Mouse (Mus musculus) liver, adult 2 months (tissue): ENCODE measurements around the gene Gtf2f2. TPM values are rescaled to one million over a fixed set of nuclear protein-coding genes. Genes with fewer than 3 reads are reported as not detected.
"Not testable (repeated sequence)": the region's sequence is repeated elsewhere in the genome, so short reads cannot be mapped to it uniquely, and the experiment has no call there.

Experiments used
- DNase-seq: peaks from one replicate; pipeline ENCODE4 v3.0.0-alpha.2; 2011; ENCODE audit warnings: low read depth, low spot score; ENCODE audit errors: extremely low read depth
- H3K27ac ChIP-seq: fragments of 200-500 bp; replicated peaks from 2 replicates; pipeline ENCODE4 v1.5.1; 2012; ENCODE audit warnings: low read depth, mild to moderate bottlenecking, control low read depth, inconsistent platforms, low read length; ENCODE audit not compliant: insufficient read depth
- H3K27me3 ChIP-seq: fragments of 200-500 bp; 2 replicates; pipeline ENCODE4 v1.6.1; 2012; ENCODE audit warnings: mild to moderate bottlenecking, moderate library complexity, low read length, inconsistent platforms; ENCODE audit not compliant: control insufficient read depth, insufficient read depth
- H3K36me3 ChIP-seq: fragments of 200-500 bp; 2 replicates; pipeline ENCODE4 v1.6.1; 2012; ENCODE audit warnings: low read length, inconsistent platforms; ENCODE audit not compliant: control insufficient read depth, insufficient read depth
- H3K4me1 ChIP-seq: fragments of 200-500 bp; 2 replicates; pipeline ENCODE4 v1.6.1; 2011; ENCODE audit warnings: low read length; ENCODE audit not compliant: control insufficient read depth, insufficient read depth
- H3K4me3 ChIP-seq: fragments of 200-500 bp; 2 replicates; pipeline ENCODE4 v1.5.1; 2011; ENCODE audit warnings: low read depth, mild to moderate bottlenecking, control low read depth, low read length, moderate library complexity; ENCODE audit not compliant: insufficient read depth
- H3K79me2 ChIP-seq: fragments of 200-500 bp; 2 replicates; pipeline ENCODE4 v1.6.1; 2012; ENCODE audit warnings: inconsistent platforms, mild to moderate bottlenecking, low read length, moderate library complexity; ENCODE audit not compliant: control insufficient read depth, insufficient read depth
- H3K9ac ChIP-seq: fragments of 200-500 bp; 2 replicates; pipeline ENCODE4 v1.6.1; 2012; ENCODE audit warnings: low read depth, mild to moderate bottlenecking, control low read depth, inconsistent platforms, low read length
- CTCF ChIP-seq: fragments of 200-500 bp; IDR thresholded peaks from 2 replicates; pipeline ENCODE4 v1.5.1; 2011; ENCODE audit warnings: low read depth, low read length, control low read depth
- POLR2A ChIP-seq: fragments of 200-500 bp; IDR thresholded peaks from 2 replicates; pipeline ENCODE4 v1.6.1; 2011; ENCODE audit warnings: low read length, control low read depth; ENCODE audit not compliant: insufficient read depth; ENCODE audit errors: extremely low read depth
- WGBS: fragments of 180-500 bp; shearing (Covaris S2); methylation state at CpG from one replicate; pipeline ENCODE4 v1.1.7; 2018; 5-methylcytosine and 5-hydroxymethylcytosine counted together
- polyA plus RNA-seq: library from polyadenylated mRNA; depleted of rRNA; stranded (reverse); fragments of >200 nt; gene quantifications from 2 replicates; pipeline ENCODE4 v1.2.3, GENCODE M21; 2012
- total RNA-seq: library from RNA; depleted of rRNA; stranded (reverse); fragments of >200 nt; gene quantifications from 2 replicates; pipeline ENCODE4 v1.2.3, GENCODE M21; 2014

Gene Gtf2f2
- total and polyA plus RNA-seq, 2 experiments: 1.5 to 9.7 TPM

GRCm38 (mm10) chr14:75934359-75934758 lies 76.3 kb downstream of the Gtf2f2 start:
- Histone ChIP-seq H3K36me3 (no peaks in the 10 kb centered on the region), H3K4me3 (no peak overlapping the region), H3K27ac (no peak overlapping the region), H3K27me3 (no peaks in the 10 kb centered on the region), H3K4me1 (no peaks in the 10 kb centered on the region), H3K79me2 (no peaks in the 10 kb centered on the region; the same call in 1 of the 2 replicates), H3K9ac (no peak overlapping the region)
- peak; percentile 37 for DNase-seq
- TF ChIP-seq POLR2A: no peak
- peak; percentile 60 for TF ChIP-seq CTCF
- 81% methylated on average over 2 of the region's 2 CpGs for WGBS

DNA sequence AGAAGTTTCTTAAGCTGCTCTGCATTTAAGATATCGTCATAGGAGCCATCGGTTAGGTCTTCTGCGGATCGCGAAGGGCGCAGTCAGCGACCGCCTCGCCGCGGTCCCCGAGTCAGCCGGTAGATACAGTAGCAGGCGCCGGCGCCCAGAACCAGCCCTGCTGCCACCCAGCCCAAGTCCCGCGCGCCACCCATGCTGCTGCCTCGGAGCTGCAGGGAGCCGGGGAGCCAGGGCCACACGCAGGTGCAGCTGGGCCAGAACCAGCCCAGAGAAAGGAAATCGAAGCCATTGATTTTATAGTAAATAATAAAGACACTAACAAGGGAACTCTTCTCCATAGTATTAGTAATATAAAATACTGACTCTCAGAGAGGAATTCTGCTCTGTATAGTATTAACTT lies 79.4 kb downstream of the Gtf2f2 start:
- H3K27ac ChIP-seq: no peak overlapping the region
- no peak overlapping the region for H3K9ac ChIP-seq
- H3K79me2 ChIP-seq: no peaks in the 10 kb centered on the region
- H3K27me3 ChIP-seq: no peaks in the 10 kb centered on the region
- H3K36me3 ChIP-seq: no peaks in the 10 kb centered on the region
- H3K4me3 ChIP-seq: no peak overlapping the region
- H3K4me1 ChIP-seq: no peaks in the 10 kb centered on the region
- TF ChIP-seq POLR2A (no peak), CTCF (no peak)
- no peak for DNase-seq
- WGBS: 96% methylated on average over 23 of the region's 23 CpGs

- H3K9ac ChIP-seq, DNase-seq, H3K4me3 ChIP-seq, H3K4me1 ChIP-seq, H3K27me3 ChIP-seq, H3K36me3 ChIP-seq, H3K79me2 ChIP-seq, H3K27ac ChIP-seq: not testable (repeated sequence)
- WGBS: 97% methylated on average over 8 of the region's 8 CpGs
These were observed 81.0 kb downstream of the Gtf2f2 start for GRCm38 (mm10) chr14:75929713-75930112.

- no peak for DNase-seq
- H3K79me2 ChIP-seq: no peaks in the 10 kb centered on the region; the same call in 1 of the 2 replicates
- WGBS: 96% methylated on average over 1 of the region's 1 CpGs
- no peaks in the 10 kb centered on the region for H3K36me3 ChIP-seq
- H3K4me1 ChIP-seq: no peaks in the 10 kb centered on the region
- no peak overlapping the region for H3K27ac ChIP-seq
- H3K9ac ChIP-seq: no peak overlapping the region
- no peaks in the 10 kb centered on the region for H3K27me3 ChIP-seq
- TF ChIP-seq CTCF (no peak), POLR2A (no peak)
- no peak overlapping the region for H3K4me3 ChIP-seq
These were observed 87.2 kb downstream of the Gtf2f2 start for GRCm38 (mm10) chr14:75923314-75924052.

- 25% methylated on average over 2 of the region's 2 CpGs for WGBS
- H3K4me1 ChIP-seq: peaks cover 5% of the 10 kb centered on the region; the same call in 1 of the 2 replicates
- peak; percentile 81 for DNase-seq
- no peak overlapping the region for H3K4me3 ChIP-seq
- H3K27me3 ChIP-seq: no peaks in the 10 kb centered on the region
- TF ChIP-seq CTCF (no peak), POLR2A (no peak)
- no peaks in the 10 kb centered on the region; the same call in 1 of the 2 replicates for H3K36me3 ChIP-seq
- no peaks in the 10 kb centered on the region for H3K79me2 ChIP-seq
- H3K27ac ChIP-seq: peak overlapping the region; percentile 3; the same call in 1 of the 2 replicates
- H3K9ac ChIP-seq: no peak overlapping the region
These were observed 98.0 kb downstream of the Gtf2f2 start for GRCm38 (mm10) chr14:75912665-75913064.

- Histone ChIP-seq H3K4me1 (peaks cover 5% of the 10 kb centered on the region; the same call in 1 of the 2 replicates), H3K4me3 (no peak overlapping the region), H3K27ac (no peak overlapping the region), H3K79me2 (no peaks in the 10 kb centered on the region), H3K27me3 (no peaks in the 10 kb centered on the region), H3K9ac (no peak overlapping the region), H3K36me3 (no peaks in the 10 kb centered on the region)
- 95% methylated on average over 6 of the region's 6 CpGs for WGBS
- DNase-seq: no peak
- TF ChIP-seq CTCF: no peak
- TF ChIP-seq POLR2A: no peak
These were observed 98.7 kb downstream of the Gtf2f2 start for GRCm38 (mm10) chr14:75911968-75912367.
